Comparison of ENCODE assay signal across 22 mouse cellular contexts in genomic region chr1:191618067-191618766, GRCm38 (mm10).
"Had no signal": no experiment of that assay in that cellular context is flagged by ENCODE, and none has a peak within 500 bp of the region (broad histone marks: within the 10 kb centered on the region; RNA-seq: fewer than 3 reads in every experiment).

No protein-coding gene starts in this region.

- H3K27me3 ChIP-seq: limb, embryonic 13.5 days; liver, embryonic 12.5 days; liver, embryonic 15.5 days; lung, embryonic 15.5 days; megakaryocyte, embryonic 14.5 days; midbrain, embryonic 13.5 days; neural tube, embryonic 13.5 days had no signal

- H3K9me3 ChIP-seq: limb, embryonic 13.5 days; liver, embryonic 12.5 days; liver, embryonic 15.5 days; lung, embryonic 15.5 days; megakaryocyte, embryonic 14.5 days; midbrain, embryonic 10.5 days; midbrain, embryonic 13.5 days; neural tube, embryonic 13.5 days had no signal

- H3K27ac ChIP-seq: limb, embryonic 13.5 days; liver, embryonic 12.5 days; liver, embryonic 15.5 days; lung, embryonic 15.5 days; midbrain, embryonic 10.5 days; midbrain, embryonic 13.5 days; neural tube, embryonic 13.5 days had no signal

- H3K9ac ChIP-seq: limb, embryonic 13.5 days; liver, embryonic 12.5 days; liver, embryonic 15.5 days; lung, embryonic 15.5 days; midbrain, embryonic 13.5 days; neural tube, embryonic 13.5 days had no signal

- H3K4me1 ChIP-seq: limb, embryonic 13.5 days; liver, embryonic 12.5 days; liver, embryonic 15.5 days; lung, embryonic 15.5 days; midbrain, embryonic 10.5 days; midbrain, embryonic 13.5 days; neural tube, embryonic 13.5 days had no signal

- DNase-seq: kidney, postnatal 14 days; kidney, postnatal 4 days; left cerebral cortex, postnatal 4 days; liver; lung, adult 18-20 months; lung, postnatal 10 days; lung, postnatal 36 days; retina, postnatal 1 day; right cerebral cortex, postnatal 25 days; spleen, adult 18-20 months; thymus, adult 18-20 months; thymus, postnatal 36 days had no signal

- ATAC-seq: liver, embryonic 12.5 days; midbrain, embryonic 13.5 days; midbrain, embryonic 16.5 days had no signal

- H3K4me3 ChIP-seq: limb, embryonic 13.5 days; liver, embryonic 12.5 days; liver, embryonic 15.5 days; lung, embryonic 15.5 days; megakaryocyte, embryonic 14.5 days; midbrain, embryonic 10.5 days; midbrain, embryonic 13.5 days; myocyte; neural tube, embryonic 13.5 days had no signal

- H3K4me2 ChIP-seq: limb, embryonic 13.5 days; liver, embryonic 12.5 days; liver, embryonic 15.5 days; lung, embryonic 15.5 days; midbrain, embryonic 13.5 days; neural tube, embryonic 13.5 days had no signal
